Mouse (Mus musculus) gastrocnemius, postnatal 25 days (tissue): ENCODE data around the gene Catsper2. TPM values are rescaled to one million over a fixed set of nuclear protein-coding genes. Genes with fewer than 3 reads are reported as not detected.

Source experiments
- DNase-seq: peaks from one replicate; pipeline ENCODE4 v3.0.0; 2022
- microRNA-seq, 2 experiments: library from miRNA; unstranded; fragments of <30 nt; microRNA quantifications; one replicate each; pipeline ENCODE4 v1.2.0; 2021; ENCODE audit warnings: borderline replicate concordance in 2 of 2
- total RNA-seq, 2 experiments: library from RNA; stranded (reverse); gene quantifications; 1 replicate in 1 of 2; 2 replicates in 1 of 2; pipeline ENCODE4 v1.2.3; 2021

The Catsper2 gene
- total RNA-seq, 2 experiments from 2014 or later, result 1.9 TPM

GRCm38 (mm10) chr2:121354378-121354777 is 59.2 kb downstream of the Catsper2 start:
- DNase-seq, result no peak

GRCm38 (mm10) chr2:121353156-121353555 is 60.4 kb downstream of the Catsper2 start:
- DNase-seq, result no peak

Small RNA genes within 50 kb of the gene (microRNA-seq; reads per million reads assigned to microRNA genes)
- 0 reads per million in 2 experiments for gene Gm22953

Other genes with a start within 250 kb of the Catsper2 start
- 10 to 100 TPM in 1 of 2 experiments, 1 to 10 TPM in 1; 9.9 to 11.8 TPM for gene Tubgcp4, start 243.1 kb downstream of the Catsper2 start, total RNA-seq
- gene Zscan29, start 242.7 kb downstream of the Catsper2 start, total RNA-seq, result 1 to 10 TPM; 4.5 to 4.6 TPM
- 10 to 100 TPM; 13.5 to 16.4 TPM for gene Trp53bp1, start 142.4 kb downstream of the Catsper2 start, total RNA-seq
- gene Map1a, start 124.2 kb downstream of the Catsper2 start, total RNA-seq, result 1 to 10 TPM; 7.0 to 7.8 TPM
- gene Ppip5k1, start 58.4 kb downstream of the Catsper2 start, total RNA-seq, result 10 to 100 TPM; 65.1 to 69.9 TPM
- not detected for gene Ckmt1, start 56.1 kb downstream of the Catsper2 start, total RNA-seq
- under 1 TPM in 1 of 2 experiments, not detected in 1; 0.08 TPM for gene Strc, start 26.6 kb downstream of the Catsper2 start, total RNA-seq
- gene Pdia3, start within 50 bp of the Catsper2 start, total RNA-seq, result 10 to 100 TPM; 46.2 to 51.0 TPM
- not detected for gene Ell3, start 30.5 kb upstream of the Catsper2 start, total RNA-seq
- 100 to 1,000 TPM; 315 to 360 TPM for gene Serf2, start 35.4 kb upstream of the Catsper2 start, total RNA-seq
- 10 to 100 TPM; 14.2 to 20.2 TPM for gene Hypk, start 39.5 kb upstream of the Catsper2 start, total RNA-seq
- gene Serinc4, start 43.0 kb upstream of the Catsper2 start, total RNA-seq, result not detected
- 10 to 100 TPM; 18.0 to 20.6 TPM for gene Mfap1b, start 60.3 kb upstream of the Catsper2 start, total RNA-seq
- 10 to 100 TPM; 13.2 to 13.9 TPM for gene Mfap1a, start 92.9 kb upstream of the Catsper2 start, total RNA-seq
- 1 to 10 TPM; 1.9 to 2.3 TPM for gene Wdr76, start 92.9 kb upstream of the Catsper2 start, total RNA-seq